ENCODE assay signal across 8 mouse cellular contexts in the genomic region with DNA sequence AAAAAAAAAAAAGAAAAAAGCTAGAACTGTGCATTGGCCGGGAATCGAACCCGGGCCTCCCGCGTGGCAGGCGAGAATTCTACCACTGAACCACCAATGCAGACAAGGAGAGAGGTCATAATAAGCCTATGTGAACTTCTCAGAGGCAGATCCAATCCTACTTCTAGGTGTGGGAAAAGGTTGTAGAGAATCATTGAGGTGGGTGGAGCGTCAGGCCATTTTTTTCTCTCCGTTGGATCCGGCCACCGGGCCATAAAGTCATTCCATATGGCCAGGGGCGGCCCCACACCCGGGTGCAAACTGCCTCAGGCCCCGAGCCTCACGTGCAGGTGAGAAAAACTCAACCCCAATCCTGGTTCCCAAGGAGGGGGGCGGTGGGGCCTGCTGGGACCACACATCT. TPM values are rescaled to one million over a fixed set of nuclear protein-coding genes. Genes with fewer than 3 reads are reported as not detected.
DNase-seq lines count a peak whose midpoint lies in the region; ATAC-seq and TF ChIP-seq lines count a peak whose summit lies in the region.

No protein-coding gene starts in this region.

- no peak for TF ChIP-seq CTCF in E14TG2a.4 (conservative IDR thresholded peaks at IDR 0.05; ENCODE audit: low read length)

- no peaks in the 10 kb centered on the region for H3K36me3 ChIP-seq in E14TG2a.4 (ENCODE audit: insufficient read depth, low read length)
- no peaks in the 10 kb centered on the region for H3K36me3 ChIP-seq in forebrain, embryonic 13.5 days (ENCODE audit: poor library complexity, severe bottlenecking)

- 0 out of 2 replicates have a peak overlapping the region, but pooled peaks have one; percentile 27 for H3K9ac ChIP-seq in forebrain, embryonic 13.5 days

- 1% methylated on average over 15 of the region's 15 CpGs for WGBS in forebrain, embryonic 13.5 days

- no peak overlapping the region for H3K27ac ChIP-seq in forebrain, embryonic 13.5 days

- H3K9me3 ChIP-seq in E14TG2a.4 (ENCODE audit: low read length): no peaks in the 10 kb centered on the region
- H3K9me3 ChIP-seq in forebrain, embryonic 13.5 days (replicated peaks): no peaks in the 10 kb centered on the region

- H3K4me2 ChIP-seq in forebrain, embryonic 13.5 days: peak overlapping the region; percentile 71

- peaks cover 48% of the 10 kb centered on the region for H3K4me1 ChIP-seq in E14TG2a.4 (replicated peaks; ENCODE audit: low read depth, low read length)
- H3K4me1 ChIP-seq in forebrain, embryonic 13.5 days: peaks cover 44% of the 10 kb centered on the region

- ATAC-seq in forebrain, embryonic 13.5 days: 0 out of 2 replicates have a peak, but pooled peaks have one; percentile 31
- peak; percentile 22 to 42; a peak in 3 of 4 replicates for ATAC-seq in hematopoietic stem cell, adult 5-6 weeks (replicated peaks in 1 of 2; ENCODE audit: insufficient read depth in 1 of 2, low FRiP score in 2 of 2, low TSS enrichment in 1 of 2, low read depth in 1 of 2, poor library complexity in 2 of 2, severe bottlenecking in 2 of 2)

- peak overlapping the region; percentile 86 for H3K4me3 ChIP-seq in E14TG2a.4 (replicated peaks; ENCODE audit: low read length)
- peak overlapping the region; percentile 66 for H3K4me3 ChIP-seq in forebrain, embryonic 13.5 days

- H3K27me3 ChIP-seq in E14TG2a.4 (ENCODE audit: insufficient read depth, low read length): peaks cover 87% of the 10 kb centered on the region
- peaks cover 21% of the 10 kb centered on the region for H3K27me3 ChIP-seq in forebrain, embryonic 13.5 days

- peak; percentile 76 for DNase-seq in c-Kit-positive CD71-positive TER-119-negative erythroid progenitor cells, embryonic 14.5 days (ENCODE audit: low read depth)
- DNase-seq in layer of hippocampus, adult 9-10 months (ENCODE audit: low spot score): peak; percentile 89
- peak; percentile 90 for DNase-seq in lung, postnatal 10 days
- peak; percentile 75 for DNase-seq in ovary, postnatal 36 days (ENCODE audit: low spot score)
- DNase-seq in thymus, postnatal 36 days: peak; percentile 79 to 87

RNA-seq across cellular contexts. Expression of gene Hes7, which starts 1.4 kb away (rescaled TPM):
- polyA plus RNA-seq in forebrain, embryonic 13.5 days (2015; fragmentation: Nextera tagmentation; extraction: Ambion mirVana): 0.12 and 0.21 TPM in 2 replicates
- not detected in 2 replicates for total RNA-seq in hematopoietic stem cell, adult 5-6 weeks (2017)

RNA-seq across cellular contexts. Expression of gene 9130213A22Rik, which starts 3.6 kb away (rescaled TPM):
- polyA plus RNA-seq in forebrain, embryonic 13.5 days (2015; fragmentation: Nextera tagmentation; extraction: Ambion mirVana): 0.21 and 0.34 TPM in 2 replicates
- not detected in 2 replicates for total RNA-seq in hematopoietic stem cell, adult 5-6 weeks (2017)

RNA-seq across cellular contexts. Expression of gene Aloxe3, which starts 6.9 kb away (rescaled TPM):
- polyA plus RNA-seq in forebrain, embryonic 13.5 days (2015; fragmentation: Nextera tagmentation; extraction: Ambion mirVana): 1.5 TPM in 1 of 2 replicates, not detected in the other
- not detected in 2 replicates for total RNA-seq in hematopoietic stem cell, adult 5-6 weeks (2017)

RNA-seq across cellular contexts. Expression of gene Per1, which starts 23.7 kb away (rescaled TPM):
- 6.0 and 6.4 TPM in 2 replicates for polyA plus RNA-seq in forebrain, embryonic 13.5 days (2015; fragmentation: Nextera tagmentation; extraction: Ambion mirVana)
- total RNA-seq in hematopoietic stem cell, adult 5-6 weeks (2017): 33.6 and 42.1 TPM in 2 replicates

RNA-seq across cellular contexts. Expression of gene Vamp2, which starts 30.5 kb away (rescaled TPM):
- polyA plus RNA-seq in forebrain, embryonic 13.5 days (2015; fragmentation: Nextera tagmentation; extraction: Ambion mirVana): 110 and 124 TPM in 2 replicates
- 20.9 and 22.5 TPM in 2 replicates for total RNA-seq in hematopoietic stem cell, adult 5-6 weeks (2017)
